Mouse (Mus musculus): ENCODE measurements around the gene Syt5.

Syt5 gene

DNA sequence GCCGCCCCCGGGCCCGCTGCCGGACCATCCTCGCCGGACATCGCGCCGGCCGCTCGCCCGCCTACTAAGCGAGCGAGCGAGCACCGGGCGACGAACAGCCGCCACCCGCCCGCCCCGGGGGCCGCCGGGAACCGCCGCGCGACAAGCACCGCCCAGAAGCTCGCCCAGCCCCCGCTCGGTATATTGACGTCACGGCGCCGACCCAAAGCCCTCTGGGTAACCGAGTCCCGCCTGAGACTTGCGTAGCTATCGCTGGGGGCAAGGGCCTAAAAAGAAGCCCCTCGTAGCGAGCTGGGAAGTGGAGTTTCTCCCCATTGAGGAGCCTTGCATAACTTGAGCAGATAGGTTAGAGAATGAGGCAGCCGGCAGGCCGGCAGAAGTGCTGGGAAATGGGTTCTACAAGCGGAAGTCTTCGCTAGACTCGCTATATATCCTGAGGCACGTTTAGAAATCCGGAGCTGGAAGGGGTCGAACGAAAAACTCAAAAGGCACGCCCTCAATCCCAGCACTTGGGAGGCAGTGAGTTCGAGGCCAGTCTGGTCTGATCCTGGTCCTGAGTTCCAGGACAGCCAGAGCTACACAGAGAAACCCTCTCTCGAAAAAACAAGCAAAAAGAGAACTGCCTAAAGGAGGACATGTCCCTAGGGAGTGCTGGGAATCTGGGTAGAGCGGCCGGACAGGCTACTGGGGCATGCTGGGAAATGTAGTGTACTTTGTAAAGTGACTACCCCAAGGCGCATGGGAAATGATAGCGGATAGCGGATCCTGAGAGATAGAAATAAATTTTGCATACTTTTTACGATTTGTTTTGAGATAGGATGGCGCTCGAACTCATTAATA, 45.6 kb downstream of the Syt5 start, which contains the start of gene Ppp1r12c:
Gene Ppp1r12c (minus strand): TSS at position 123 of the 840 bp plus-strand sequence.
- peak; percentile 83 for DNase-seq (ENCODE audit: low read depth, low spot score)

GRCm38 (mm10) chr7:4500892-4501471, 46.4 kb downstream of the Syt5 start:
- DNase-seq (ENCODE audit: low read depth, low spot score) = no peak

GRCm38 (mm10) chr7:4499034-4499433, 48.3 kb downstream of the Syt5 start:
- no peak for DNase-seq (ENCODE audit: low read depth, low spot score)

DNA sequence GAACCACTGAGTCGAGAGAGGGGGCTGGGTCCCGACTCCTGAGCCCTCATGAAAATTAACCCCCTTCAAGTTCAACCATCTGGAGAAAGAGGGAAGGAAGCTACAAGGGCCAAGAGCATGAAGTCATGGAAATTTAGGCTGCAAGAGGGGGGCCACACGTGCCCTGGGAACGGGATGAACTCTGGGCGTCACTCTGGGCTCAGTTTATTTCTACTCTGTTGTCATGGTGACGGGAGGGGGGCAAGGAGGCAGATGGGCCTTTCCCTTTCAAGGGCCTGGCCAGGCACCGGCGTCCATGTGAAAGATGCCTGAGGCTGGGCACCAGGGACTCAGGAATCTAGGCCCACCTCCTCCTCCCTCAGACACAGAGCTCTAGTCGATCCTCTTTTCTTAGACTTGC, 49.1 kb downstream of the Syt5 start:
- no peak for DNase-seq (ENCODE audit: low read depth, low spot score)

DNA sequence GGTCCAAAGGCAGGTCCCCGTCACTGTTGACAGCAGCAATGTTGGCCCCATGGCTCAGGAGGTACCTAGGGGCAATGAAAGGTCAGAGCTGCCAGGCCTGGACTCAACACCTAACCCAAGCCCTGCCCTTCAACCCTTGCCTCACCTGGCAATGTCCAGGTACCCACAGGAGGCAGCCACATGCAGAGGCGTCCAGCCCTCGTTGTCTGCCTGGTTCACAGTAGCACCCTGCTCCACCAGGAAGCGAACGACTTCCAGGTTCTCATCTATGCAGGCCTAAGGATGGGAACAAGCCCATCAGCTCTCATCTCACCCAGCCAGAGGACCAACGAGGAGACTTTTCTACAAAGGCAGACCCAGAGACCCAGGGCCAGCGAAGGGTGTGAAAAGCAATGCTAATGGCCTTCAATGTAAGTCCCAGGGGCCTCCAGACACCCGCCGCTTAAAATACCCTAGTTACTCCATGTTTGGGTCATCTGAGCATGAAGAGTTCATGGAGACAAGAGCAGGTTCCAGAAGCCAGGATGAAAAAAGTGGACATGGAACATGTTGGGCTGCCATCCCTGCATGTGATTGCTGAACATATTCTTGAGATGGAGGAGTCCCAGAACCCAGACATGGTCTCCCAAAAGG, 50.0 kb downstream of the Syt5 start:
- no peak for DNase-seq (ENCODE audit: low read depth, low spot score)

- no peak for DNase-seq (ENCODE audit: low read depth, low spot score)
Observed at GRCm38 (mm10) chr7:4496468-4496867, 50.9 kb downstream of the Syt5 start.

GRCm38 (mm10) chr7:4493991-4494390, 53.4 kb downstream of the Syt5 start:
- no peak for DNase-seq (ENCODE audit: low read depth, low spot score)

DNA sequence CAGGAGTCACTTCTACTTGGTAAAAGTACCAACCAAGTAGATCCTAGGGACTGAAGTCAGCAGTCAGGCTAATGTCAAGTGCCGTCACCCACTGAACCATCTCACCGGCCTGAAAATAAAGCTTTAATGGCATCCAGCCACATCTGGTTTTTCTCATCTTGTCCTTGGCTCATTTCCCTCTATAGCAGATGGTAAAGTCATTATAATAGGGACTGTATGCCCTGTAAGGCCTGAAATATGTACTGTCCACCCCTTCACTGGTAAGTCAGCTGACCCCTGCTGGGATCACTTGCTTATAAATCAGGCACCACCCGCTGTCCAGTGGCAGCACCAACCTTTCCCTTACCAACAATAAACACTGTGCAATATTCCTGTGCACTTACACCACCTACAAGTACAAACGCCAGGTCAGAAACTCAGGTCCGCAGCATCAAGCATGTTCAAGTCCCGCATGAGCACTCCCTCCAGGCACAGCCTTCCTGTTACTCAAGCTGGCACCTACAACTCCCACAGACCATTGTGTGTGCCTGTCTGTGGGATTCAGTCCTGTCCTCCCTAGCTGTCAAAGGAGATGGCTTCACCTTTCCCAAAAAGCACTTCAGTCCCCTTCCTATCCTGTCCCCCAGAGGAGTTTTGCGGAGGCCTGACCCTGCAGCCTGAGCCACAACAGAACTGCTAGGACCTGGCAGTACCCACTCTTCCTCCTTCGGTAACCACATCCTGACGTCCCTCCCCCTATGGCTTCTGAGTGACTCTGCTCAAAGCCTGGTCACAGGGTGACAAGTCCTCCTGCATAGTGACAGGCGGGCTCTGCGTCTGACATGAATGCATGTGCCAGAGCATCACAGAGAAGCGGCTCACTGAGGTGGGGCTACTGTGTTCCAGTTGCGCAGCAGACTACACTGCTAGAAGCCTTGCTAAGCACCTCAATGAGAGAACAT, 54.8 kb downstream of the Syt5 start:
- no peak for DNase-seq (ENCODE audit: low read depth, low spot score)

GRCm38 (mm10) chr7:4491308-4491707, 56.0 kb downstream of the Syt5 start:
- no peak for DNase-seq (ENCODE audit: low read depth, low spot score)

Data from retina, adult 2 months (tissue).